Mouse (Mus musculus): ENCODE measurements around the gene Zfp11.

The Zfp11 gene

DNA sequence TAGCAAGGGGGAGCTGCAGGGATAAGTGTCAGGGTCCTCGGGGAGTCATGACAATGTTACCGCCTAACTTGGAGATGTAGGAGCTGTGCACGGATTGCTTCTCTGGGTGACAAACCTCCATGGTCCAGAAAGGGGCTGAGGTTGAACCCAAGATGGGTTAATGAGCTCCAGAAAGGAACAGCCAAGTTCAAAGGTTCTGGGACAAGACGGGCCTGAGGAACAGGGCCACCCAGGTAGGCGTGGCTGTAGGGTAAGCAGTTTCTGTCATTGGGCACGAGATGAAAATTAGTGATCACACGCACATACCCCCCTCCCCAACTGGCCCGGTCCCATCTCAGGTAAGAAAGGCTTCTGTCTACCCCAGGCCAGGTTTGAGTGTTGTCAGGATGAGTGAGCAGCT is 62.4 kb downstream of the Zfp11 start:
- no peak for DNase-seq

Measured in lung, postnatal 10 days (tissue).